Mouse (Mus musculus) liver, embryonic 14 days (tissue): ENCODE data around the gene Slco1a1. TPM values are rescaled to one million over a fixed set of nuclear protein-coding genes. Genes with fewer than 3 reads are reported as not detected.

Experiments
- polyA plus RNA-seq: library from polyadenylated mRNA; depleted of rRNA; stranded (reverse); fragments of >200 nt; gene quantifications from 2 replicates; pipeline ENCODE4 v1.2.3, GENCODE M21; 2012; rRNA removed

Slco1a1 gene
- polyA plus RNA-seq: 0.01 TPM in 1 of 2 replicates, not detected in the other

DNA sequence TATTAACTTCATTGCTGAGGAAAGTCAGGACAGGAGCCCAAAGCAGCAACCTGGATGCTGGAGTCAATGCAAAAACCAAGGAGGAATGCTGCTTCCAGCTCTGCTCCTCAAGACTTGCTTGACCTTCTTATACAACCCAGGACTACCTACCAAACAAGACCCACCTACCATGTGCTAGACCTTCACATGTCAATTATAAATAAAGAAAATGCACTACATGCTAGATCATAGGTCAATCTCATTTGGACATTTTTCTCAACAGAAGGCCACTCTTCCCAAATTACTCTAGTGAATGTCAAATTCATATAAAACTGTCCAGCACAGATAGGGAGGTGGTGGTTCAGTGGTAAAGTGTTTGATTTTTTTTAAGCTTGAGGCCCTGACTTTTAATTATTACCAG is at the start of gene Slco1a1:
TSS of gene Slco1a1 (minus strand) at position 101 of the 400 bp plus-strand sequence.

Other genes starting within 250 kb of the Slco1a1 start
- gene Gm5724, start 173.2 kb downstream of the Slco1a1 start, polyA plus RNA-seq: not detected in 2 replicates
- not detected in 2 replicates for gene Slco1a4, start 90.8 kb downstream of the Slco1a1 start, polyA plus RNA-seq
- not detected in 2 replicates for gene Gm6614, start 64.5 kb upstream of the Slco1a1 start, polyA plus RNA-seq